Comparison of ENCODE assay signal across 23 mouse cellular contexts in the genomic region with DNA sequence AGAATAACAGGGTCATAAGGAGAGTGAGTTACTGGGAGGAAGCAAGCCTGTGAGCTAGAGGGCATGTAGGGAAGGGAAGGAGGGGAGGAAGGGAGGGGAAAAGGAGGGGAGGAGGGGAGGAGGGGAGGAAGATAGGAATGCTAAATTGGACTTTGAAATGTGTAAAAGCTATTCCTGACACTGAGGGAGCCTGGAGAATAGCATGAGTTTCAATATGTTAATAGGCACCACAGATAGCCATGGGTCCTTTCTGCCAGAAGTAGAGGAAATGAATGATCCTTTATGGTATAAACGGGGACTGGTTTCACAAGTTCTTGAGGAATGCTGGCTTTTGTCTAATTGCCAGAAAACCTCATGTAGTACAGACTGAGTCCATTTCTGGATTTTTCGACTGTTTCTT.
DNase-seq lines count a peak whose midpoint lies in the region; ATAC-seq and TF ChIP-seq lines count a peak whose summit lies in the region.
"Had no signal": no experiment of that assay in that cellular context is flagged by ENCODE, and none has a peak within 500 bp of the region (broad histone marks: within the 10 kb centered on the region; RNA-seq: fewer than 3 reads in every experiment).

No protein-coding gene starts in this region.

- H3K9ac ChIP-seq in forebrain, embryonic 14.5 days (ENCODE audit: low read length), result no peak overlapping the region
- H3K9ac ChIP-seq in forebrain, embryonic 12.5 days, result no peak overlapping the region
- no peak overlapping the region for H3K9ac ChIP-seq in lung, postnatal 0 days (replicated peaks; ENCODE audit: low read depth)
- H3K9ac ChIP-seq in intestine, embryonic 15.5 days, result no peak overlapping the region
- no peak overlapping the region for H3K9ac ChIP-seq in hindbrain, embryonic 13.5 days
- H3K9ac ChIP-seq: embryonic facial prominence, embryonic 15.5 days; heart, embryonic 15.5 days; hindbrain, embryonic 14.5 days had no signal

- H3K36me3 ChIP-seq in forebrain, embryonic 14.5 days (ENCODE audit: control insufficient read depth, insufficient read depth, low read length), result no peaks in the 10 kb centered on the region
- no peaks in the 10 kb centered on the region for H3K36me3 ChIP-seq in forebrain, embryonic 12.5 days (replicated peaks)
- no peaks in the 10 kb centered on the region for H3K36me3 ChIP-seq in lung, postnatal 0 days (ENCODE audit: insufficient read depth, low read length)
- H3K36me3 ChIP-seq in intestine, embryonic 15.5 days, result no peaks in the 10 kb centered on the region
- H3K36me3 ChIP-seq in hindbrain, embryonic 13.5 days, result no peaks in the 10 kb centered on the region
- H3K36me3 ChIP-seq: embryonic facial prominence, embryonic 15.5 days; forebrain, embryonic 10.5 days; heart, embryonic 15.5 days had no signal

- WGBS in forebrain, embryonic 14.5 days, result 58% methylated on average over 2 of the region's 2 CpGs
- 53% methylated on average over 2 of the region's 2 CpGs for WGBS in forebrain, embryonic 12.5 days
- 24% methylated on average over 2 of the region's 2 CpGs for WGBS in lung, postnatal 0 days
- WGBS in intestine, embryonic 15.5 days, result 49% methylated on average over 2 of the region's 2 CpGs
- WGBS in hindbrain, embryonic 13.5 days, result 66% methylated on average over 2 of the region's 2 CpGs

- H3K4me1 ChIP-seq in forebrain, embryonic 14.5 days (ENCODE audit: control insufficient read depth, insufficient read depth, low read length), result no peaks in the 10 kb centered on the region
- H3K4me1 ChIP-seq in forebrain, embryonic 12.5 days, result no peaks in the 10 kb centered on the region
- no peaks in the 10 kb centered on the region for H3K4me1 ChIP-seq in lung, postnatal 0 days (ENCODE audit: insufficient read depth, low read depth, low read length)
- no peaks in the 10 kb centered on the region for H3K4me1 ChIP-seq in intestine, embryonic 15.5 days (replicated peaks)
- no peaks in the 10 kb centered on the region for H3K4me1 ChIP-seq in hindbrain, embryonic 13.5 days (replicated peaks)
- H3K4me1 ChIP-seq: embryonic facial prominence, embryonic 15.5 days; forebrain, embryonic 10.5 days; heart, embryonic 15.5 days had no signal

- DNase-seq in forebrain, embryonic 14.5 days (ENCODE audit: low spot score), result peak; percentile 5
- peak; percentile 16 for DNase-seq in lung, postnatal 0 days (ENCODE audit: low spot score)
- DNase-seq in lung, postnatal 36 days, result no peak
- DNase-seq: adrenal gland, adult 2 months; adrenal gland, postnatal 25 days; cerebellum, adult 2 months; cerebellum, postnatal 14 days; gastrocnemius, postnatal 10 days; heart, adult 2 months; heart, postnatal 14 days had no signal

- H3K4me3 ChIP-seq in forebrain, embryonic 14.5 days (ENCODE audit: low read depth, low read length), result no peak overlapping the region
- H3K4me3 ChIP-seq in forebrain, embryonic 12.5 days (replicated peaks), result no peak overlapping the region
- no peak overlapping the region for H3K4me3 ChIP-seq in lung, postnatal 0 days (ENCODE audit: low read depth, low read length)
- no peak overlapping the region for H3K4me3 ChIP-seq in intestine, embryonic 15.5 days (replicated peaks)
- no peak overlapping the region for H3K4me3 ChIP-seq in hindbrain, embryonic 13.5 days
- H3K4me3 ChIP-seq: embryonic facial prominence, embryonic 15.5 days; erythroblast, embryonic 14.5 days; forebrain, embryonic 10.5 days; heart, adult 2 months; heart, embryonic 15.5 days had no signal

- no peak for ATAC-seq in forebrain, embryonic 14.5 days
- no peak for ATAC-seq in forebrain, embryonic 12.5 days (ENCODE audit: low FRiP score)
- no peak for ATAC-seq in lung, postnatal 0 days
- ATAC-seq in intestine, embryonic 15.5 days, result peak; percentile 59
- no peak for ATAC-seq in hindbrain, embryonic 13.5 days (ENCODE audit: low FRiP score)
- ATAC-seq: activated CD4-positive, CD25-positive, alpha-beta regulatory T cell, adult 4 months; forebrain, embryonic 16.5 days; Patski had no signal

- no peaks in the 10 kb centered on the region for H3K27me3 ChIP-seq in forebrain, embryonic 14.5 days (replicated peaks; ENCODE audit: control insufficient read depth, insufficient read depth, low read length)
- H3K27me3 ChIP-seq in forebrain, embryonic 12.5 days, result no peaks in the 10 kb centered on the region
- H3K27me3 ChIP-seq in lung, postnatal 0 days (replicated peaks; ENCODE audit: insufficient read depth, low read length), result no peaks in the 10 kb centered on the region
- H3K27me3 ChIP-seq in intestine, embryonic 15.5 days (replicated peaks), result no peaks in the 10 kb centered on the region
- no peaks in the 10 kb centered on the region for H3K27me3 ChIP-seq in hindbrain, embryonic 13.5 days
- H3K27me3 ChIP-seq: CH12.LX; embryonic facial prominence, embryonic 15.5 days; heart, embryonic 15.5 days; Patski had no signal

- no peak for TF ChIP-seq EP300 in lung, postnatal 0 days (IDR thresholded peaks at IDR 0.05)

- H3K9me3 ChIP-seq in forebrain, embryonic 14.5 days (replicated peaks; ENCODE audit: control insufficient read depth, low read length), result no peaks in the 10 kb centered on the region
- H3K9me3 ChIP-seq in forebrain, embryonic 12.5 days, result no peaks in the 10 kb centered on the region
- no peaks in the 10 kb centered on the region for H3K9me3 ChIP-seq in lung, postnatal 0 days (ENCODE audit: low read length)
- H3K9me3 ChIP-seq in intestine, embryonic 15.5 days, result no peaks in the 10 kb centered on the region
- H3K9me3 ChIP-seq in hindbrain, embryonic 13.5 days, result no peaks in the 10 kb centered on the region
- H3K9me3 ChIP-seq: embryonic facial prominence, embryonic 15.5 days; forebrain, embryonic 10.5 days; heart, embryonic 15.5 days had no signal

- no peak overlapping the region for H3K4me2 ChIP-seq in forebrain, embryonic 14.5 days (ENCODE audit: low read length)
- no peak overlapping the region for H3K4me2 ChIP-seq in forebrain, embryonic 12.5 days
- no peak overlapping the region for H3K4me2 ChIP-seq in lung, postnatal 0 days (replicated peaks; ENCODE audit: low read depth, low read length)
- no peak overlapping the region for H3K4me2 ChIP-seq in intestine, embryonic 15.5 days (replicated peaks)
- no peak overlapping the region for H3K4me2 ChIP-seq in hindbrain, embryonic 13.5 days
- H3K4me2 ChIP-seq: embryonic facial prominence, embryonic 15.5 days; heart, embryonic 11.5 days; heart, embryonic 15.5 days; hindbrain, embryonic 14.5 days had no signal

- H3K27ac ChIP-seq in forebrain, embryonic 14.5 days (ENCODE audit: low read depth, low read length), result no peak overlapping the region
- H3K27ac ChIP-seq in forebrain, embryonic 12.5 days, result no peak overlapping the region
- H3K27ac ChIP-seq in lung, postnatal 0 days (ENCODE audit: low read length), result no peak overlapping the region
- no peak overlapping the region for H3K27ac ChIP-seq in intestine, embryonic 15.5 days
- H3K27ac ChIP-seq in hindbrain, embryonic 13.5 days, result no peak overlapping the region
- H3K27ac ChIP-seq: embryonic facial prominence, embryonic 15.5 days; forebrain, embryonic 10.5 days; heart, adult 2 months; heart, embryonic 15.5 days; hindbrain, embryonic 14.5 days had no signal

- no peak for TF ChIP-seq CTCF in lung, postnatal 0 days (IDR thresholded peaks at IDR 0.05)
